Mouse (Mus musculus): Measurements from ENCODE around the gene Zgpat.

- no peak for TF ChIP-seq EP300 (IDR thresholded peaks at IDR 0.05; ENCODE audit: insufficient read depth, low read depth, low read length)
- peak; percentile 84 for TF ChIP-seq CTCF (IDR thresholded peaks at IDR 0.05; ENCODE audit: low read depth, low read length)
- no peak for TF ChIP-seq POLR2A (IDR thresholded peaks at IDR 0.05; ENCODE audit: insufficient read depth, low read length)
Measured at GRCm38 (mm10) chr2:181410760-181411473, 46.2 kb downstream of the Zgpat start.
